Mouse (Mus musculus) cortical plate, adult 2 months (tissue): ENCODE data around the gene Eya3.

Experiments
- CTCF ChIP-seq: fragments of 200-500 bp; IDR thresholded peaks from 2 replicates; pipeline ENCODE4 v1.5.1; 2011; ENCODE audit warnings: mild to moderate bottlenecking, control low read depth, low read length; ENCODE audit not compliant: insufficient read depth; ENCODE audit errors: extremely low read depth
- POLR2A ChIP-seq: fragments of 200-500 bp; IDR thresholded peaks from 2 replicates; pipeline ENCODE4 v1.6.1; 2011; ENCODE audit warnings: mild to moderate bottlenecking, low read length, control low read depth; ENCODE audit not compliant: insufficient read depth; ENCODE audit errors: extremely low read depth

GRCm38 (mm10) chr4:132713181-132713580 lies 74.4 kb downstream of the Eya3 start:
- no peak for TF ChIP-seq CTCF
- TF ChIP-seq POLR2A = no peak
